Mouse (Mus musculus) brain, adult 2 months (tissue): ENCODE measurements around the gene Rbmxl2.

Experiments
- DNase-seq: peaks from one replicate; pipeline ENCODE4 v3.0.0; 2011; ENCODE audit warnings: low read depth, low spot score

Rbmxl2 gene

GRCm38 (mm10) chr7:107209204-107209860 lies at the start of gene Rbmxl2:
TSS of gene Rbmxl2 (plus strand) at chr7:107209445.
- no peak for DNase-seq

- no peak for DNase-seq
Observed at GRCm38 (mm10) chr7:107166690-107167089, 42.6 kb upstream of the Rbmxl2 start, which contains the start of gene Nlrp14. TSS of gene Nlrp14 (plus strand) at chr7:107166990.

- DNase-seq, result no peak
Observed at GRCm38 (mm10) chr7:107180406-107180805, 28.8 kb upstream of the Rbmxl2 start.

- no peak for DNase-seq
Observed at GRCm38 (mm10) chr7:107201817-107202216, 7.4 kb upstream of the Rbmxl2 start.

GRCm38 (mm10) chr7:107207843-107208242 lies 1.4 kb upstream of the Rbmxl2 start:
- DNase-seq, result no peak

GRCm38 (mm10) chr7:107210126-107210576 lies 906 bp downstream of the Rbmxl2 start:
- DNase-seq, result no peak

- peak; percentile 70 for DNase-seq
Observed at GRCm38 (mm10) chr7:107215723-107216122, 6.5 kb downstream of the Rbmxl2 start.

GRCm38 (mm10) chr7:107216845-107217244 lies 7.6 kb downstream of the Rbmxl2 start:
- DNase-seq, result no peak

- DNase-seq, result no peak
Observed at GRCm38 (mm10) chr7:107236854-107237253, 27.6 kb downstream of the Rbmxl2 start.

GRCm38 (mm10) chr7:107237498-107237897 lies 28.3 kb downstream of the Rbmxl2 start:
- peak; percentile 24 for DNase-seq

GRCm38 (mm10) chr7:107241371-107241883 lies 32.2 kb downstream of the Rbmxl2 start:
- peak; percentile 28 for DNase-seq

GRCm38 (mm10) chr7:107250211-107250985 lies 41.2 kb downstream of the Rbmxl2 start:
- DNase-seq, result peak; percentile 8

GRCm38 (mm10) chr7:107253355-107253754 lies 44.1 kb downstream of the Rbmxl2 start:
- DNase-seq, result peak; percentile 26

GRCm38 (mm10) chr7:107259936-107260335 lies 50.7 kb downstream of the Rbmxl2 start:
- no peak for DNase-seq
